Mouse (Mus musculus) thymus, adult 18-20 months (tissue): Measurements from ENCODE around the gene Ripor2.

Experiments used
- DNase-seq, 2 experiments: peaks; one replicate each; pipeline ENCODE4 v3.0.0; 2022; ENCODE audit warnings: mixed read lengths in 2 of 2

Gene Ripor2

GRCm38 (mm10) chr13:24584841-24585240 is 2.9 kb downstream of the Ripor2 start:
- DNase-seq: no peak

DNA sequence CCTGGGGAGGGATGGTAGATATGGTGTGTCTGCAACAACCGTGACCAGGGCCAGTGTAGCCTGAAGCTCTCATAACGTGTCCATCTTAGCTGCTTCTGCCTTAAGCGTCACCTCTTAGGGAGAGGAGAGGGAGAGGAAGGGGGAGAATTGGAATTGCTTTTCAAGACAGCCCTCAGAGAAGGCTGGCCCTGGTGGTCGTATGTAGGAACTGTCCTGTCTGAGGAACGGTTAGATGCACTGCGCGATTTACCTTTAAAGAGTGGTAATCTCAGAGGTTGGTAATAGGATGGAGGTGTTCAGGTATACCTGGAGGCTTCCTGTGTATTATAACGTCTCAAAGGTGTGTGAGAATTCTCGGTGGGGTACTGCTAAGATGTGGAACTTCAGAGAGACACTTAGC is 3.4 kb downstream of the Ripor2 start:
- no peak for DNase-seq

GRCm38 (mm10) chr13:24587192-24587895 is 5.4 kb downstream of the Ripor2 start:
- DNase-seq: no peak

DNA sequence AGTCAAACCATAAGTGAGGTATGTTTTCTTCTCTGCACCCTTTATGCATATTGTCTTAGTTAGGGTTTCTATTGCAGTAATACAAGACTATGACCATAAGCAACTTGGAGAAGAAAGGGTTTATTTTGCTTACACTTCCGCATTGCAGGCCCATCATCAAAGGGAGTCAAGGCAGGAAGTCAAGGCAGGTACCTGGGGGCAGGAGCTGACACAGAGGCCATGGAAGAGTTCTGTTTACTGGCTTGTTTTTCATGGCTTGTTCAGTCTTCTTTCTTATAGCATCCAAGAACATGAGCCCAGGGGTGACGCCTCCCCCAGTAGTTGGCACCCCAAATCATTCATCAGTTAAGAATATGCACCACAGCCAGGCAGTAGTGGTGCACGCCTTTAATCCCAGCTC is 6.6 kb downstream of the Ripor2 start:
- no peak for DNase-seq

GRCm38 (mm10) chr13:24591737-24592136 is 9.7 kb downstream of the Ripor2 start:
- DNase-seq: no peak

DNA sequence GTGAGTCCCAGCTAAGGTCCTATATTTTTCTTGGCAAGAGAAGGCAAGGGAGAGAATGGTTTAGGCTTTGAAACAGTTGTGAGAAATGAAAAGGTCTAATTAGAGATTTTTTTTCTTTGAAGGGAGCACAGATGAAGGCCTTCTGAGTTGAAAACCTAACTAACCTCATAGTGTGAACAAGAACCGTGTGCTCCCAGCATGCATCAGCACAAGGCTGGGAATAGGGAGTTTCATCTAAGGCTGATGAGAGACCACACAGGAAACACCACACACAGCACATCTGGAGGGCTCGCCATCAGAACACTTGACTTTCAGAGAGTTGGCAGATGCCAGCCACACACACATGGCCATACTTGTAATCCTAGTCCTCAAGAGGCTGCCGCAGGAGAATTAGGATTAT is 12.3 kb downstream of the Ripor2 start:
- DNase-seq: no peak

GRCm38 (mm10) chr13:24599631-24600041 is 17.6 kb downstream of the Ripor2 start:
- DNase-seq: peak; percentile 61 to 79

DNA sequence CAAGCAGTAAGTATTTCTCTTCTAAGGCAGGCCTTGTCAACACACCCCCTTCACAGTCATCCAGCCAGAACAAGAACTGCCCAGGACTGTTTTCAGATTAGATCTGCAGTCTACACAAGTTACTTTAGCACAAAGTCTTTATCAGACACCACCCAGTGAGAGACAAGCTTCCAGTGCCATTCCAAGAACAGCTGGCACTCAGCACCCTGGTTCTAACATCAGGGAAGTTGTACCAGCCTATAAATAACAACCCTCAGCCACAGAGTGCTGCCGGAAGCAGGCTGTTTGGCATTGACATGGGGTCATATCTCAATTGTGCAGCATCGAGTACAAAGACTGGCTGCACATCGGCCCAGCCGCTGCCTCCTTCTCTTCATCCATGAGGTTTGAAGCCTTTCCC is 21.0 kb downstream of the Ripor2 start:
- DNase-seq: peak in 1 of 2 experiments; percentile 63

DNA sequence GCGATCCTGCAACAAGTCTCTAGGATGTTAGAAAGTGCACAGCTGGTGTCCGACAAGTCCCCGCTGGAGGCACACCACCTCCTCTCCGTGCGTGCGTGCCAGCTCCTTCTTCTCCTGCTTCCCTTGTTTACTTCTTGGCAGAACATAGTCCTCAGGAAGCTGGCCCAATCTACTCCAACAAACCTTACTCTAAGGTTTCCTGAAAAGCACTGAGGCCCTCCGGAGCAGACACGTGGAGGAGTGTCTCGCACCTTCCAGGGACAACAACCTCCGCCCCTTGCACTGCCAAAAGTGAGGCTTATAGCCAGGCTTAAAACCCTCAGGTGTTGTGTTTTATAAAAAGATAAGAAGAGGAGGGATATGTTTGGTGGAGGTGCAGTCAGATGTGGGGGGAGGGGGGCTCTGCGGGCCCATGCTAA is 21.6 kb downstream of the Ripor2 start:
- no peak for DNase-seq

DNA sequence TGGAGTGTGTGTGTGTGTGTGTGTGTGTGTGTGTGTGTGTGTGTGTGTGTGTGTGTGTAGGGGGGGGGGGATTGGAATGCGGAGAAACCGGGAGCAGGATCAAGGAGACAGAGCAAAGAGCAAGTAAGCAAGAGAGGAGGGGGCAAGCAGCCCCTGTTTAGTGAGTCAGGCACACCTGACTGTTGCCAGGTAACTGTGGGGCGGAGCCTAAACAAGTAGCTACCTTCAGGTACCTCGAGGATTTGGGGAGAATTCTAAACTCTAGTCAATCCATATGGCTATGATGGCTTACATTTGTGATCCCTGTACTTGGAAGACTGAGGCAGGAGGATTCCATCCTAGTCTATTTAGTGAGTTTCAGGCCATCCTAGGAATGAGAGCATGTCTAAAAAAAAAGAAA is 22.1 kb downstream of the Ripor2 start:
- DNase-seq: no peak

DNA sequence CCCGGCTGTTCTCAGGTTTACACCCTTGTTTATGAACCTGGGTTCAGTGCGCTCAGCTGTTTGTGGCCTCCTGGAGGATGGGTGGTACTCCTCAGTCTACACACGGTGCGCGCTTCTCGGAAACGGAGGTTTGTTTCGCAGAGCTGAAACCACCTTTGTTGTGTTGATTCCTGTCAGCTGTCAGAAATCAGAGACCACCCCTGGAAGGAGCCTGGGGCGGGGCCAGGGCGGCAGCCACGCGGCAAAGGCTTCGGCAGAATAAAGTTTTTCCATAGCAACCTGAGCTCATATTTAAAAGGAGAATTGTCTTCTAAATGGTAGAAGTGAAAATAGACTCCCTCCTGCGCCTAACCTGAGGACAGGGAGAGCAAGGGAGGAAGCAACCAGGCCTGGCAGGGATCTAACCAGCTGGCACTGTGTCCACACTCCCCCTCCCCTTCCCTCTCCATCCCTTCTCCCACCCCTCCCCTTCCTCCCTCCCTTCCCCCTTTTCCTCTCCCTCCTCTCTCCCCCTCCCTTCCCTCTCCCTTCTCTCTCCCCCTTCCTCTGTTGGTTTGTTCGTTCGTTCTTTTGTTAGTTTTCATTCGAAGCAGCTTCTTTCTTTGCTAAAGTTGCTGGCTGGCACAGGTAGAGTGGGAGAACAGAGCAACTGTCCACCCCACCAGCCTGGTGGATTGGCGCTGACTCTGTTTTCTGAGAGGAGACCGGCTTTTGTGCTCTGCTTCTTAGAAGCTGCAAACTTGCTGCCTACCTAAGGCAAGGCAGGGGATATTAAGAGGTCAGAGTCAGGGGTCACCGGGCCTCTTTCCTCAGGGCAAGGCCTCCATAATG is 23.0 kb downstream of the Ripor2 start:
- peak; percentile 82 to 93 for DNase-seq

DNA sequence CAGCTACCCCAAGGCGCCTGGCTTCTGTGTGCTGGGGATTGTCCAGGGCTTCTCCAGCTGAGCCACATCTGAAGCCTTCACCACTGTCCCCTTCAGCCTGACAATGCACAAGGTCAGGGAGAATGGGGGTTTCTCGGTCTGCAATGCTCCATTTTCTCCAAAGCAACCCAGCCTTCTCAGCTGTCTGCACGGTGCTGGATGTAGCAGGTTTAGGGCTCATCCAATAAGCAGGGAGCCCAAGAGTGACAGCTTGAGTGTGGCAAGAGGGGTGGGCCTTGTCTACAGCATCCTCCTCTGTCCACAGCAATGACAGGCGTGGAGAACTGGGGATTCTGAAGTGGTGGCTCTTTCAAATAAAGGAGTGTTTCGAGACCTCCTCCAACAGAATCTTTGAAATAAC is 23.8 kb downstream of the Ripor2 start:
- no peak for DNase-seq

DNA sequence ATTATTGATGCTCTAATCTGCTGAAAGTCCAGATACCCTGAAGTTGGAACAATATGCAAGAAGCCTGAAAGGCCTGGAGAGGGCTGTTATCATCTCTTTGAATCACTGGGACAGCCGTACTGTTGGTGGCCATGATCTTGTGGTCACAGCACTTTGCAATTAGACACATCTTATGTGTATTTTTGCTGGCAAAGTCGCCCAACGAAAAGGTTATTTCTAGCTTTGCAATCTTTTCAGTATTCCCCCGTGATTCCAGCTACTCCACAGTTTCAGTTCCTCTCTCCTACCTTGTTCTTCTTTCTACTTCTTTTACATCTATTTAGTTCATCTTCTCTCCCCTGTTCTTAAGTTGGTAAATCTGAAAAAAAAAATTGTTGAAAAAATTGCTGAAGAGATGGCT is 26.0 kb downstream of the Ripor2 start:
- no peak for DNase-seq

DNA sequence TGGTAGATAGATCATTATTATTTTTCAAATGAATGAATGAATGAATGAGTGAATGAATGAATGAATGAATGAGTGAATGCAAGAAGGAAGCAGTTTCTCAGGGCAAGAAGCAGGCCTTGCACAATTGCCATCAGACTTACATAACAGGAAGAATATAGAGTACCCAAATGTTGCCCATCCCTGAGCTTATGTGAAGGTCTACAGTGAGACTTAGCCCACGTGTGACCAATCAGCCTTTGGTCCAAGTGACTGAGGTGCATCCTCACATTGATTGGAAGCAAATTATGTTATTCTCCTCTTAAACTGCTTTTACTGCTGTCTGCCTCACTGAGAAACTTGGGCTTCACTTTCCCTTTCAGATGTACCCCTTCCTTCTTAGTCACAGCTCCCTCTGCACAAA is 26.7 kb downstream of the Ripor2 start:
- DNase-seq: no peak

- no peak for DNase-seq
Measured at GRCm38 (mm10) chr13:24610883-24611282, 28.9 kb downstream of the Ripor2 start.

- no peak for DNase-seq
Measured at GRCm38 (mm10) chr13:24613031-24613430, 31.0 kb downstream of the Ripor2 start.

- peak in 1 of 2 experiments; percentile 39 for DNase-seq
Measured at GRCm38 (mm10) chr13:24613433-24613832, 31.4 kb downstream of the Ripor2 start.

DNA sequence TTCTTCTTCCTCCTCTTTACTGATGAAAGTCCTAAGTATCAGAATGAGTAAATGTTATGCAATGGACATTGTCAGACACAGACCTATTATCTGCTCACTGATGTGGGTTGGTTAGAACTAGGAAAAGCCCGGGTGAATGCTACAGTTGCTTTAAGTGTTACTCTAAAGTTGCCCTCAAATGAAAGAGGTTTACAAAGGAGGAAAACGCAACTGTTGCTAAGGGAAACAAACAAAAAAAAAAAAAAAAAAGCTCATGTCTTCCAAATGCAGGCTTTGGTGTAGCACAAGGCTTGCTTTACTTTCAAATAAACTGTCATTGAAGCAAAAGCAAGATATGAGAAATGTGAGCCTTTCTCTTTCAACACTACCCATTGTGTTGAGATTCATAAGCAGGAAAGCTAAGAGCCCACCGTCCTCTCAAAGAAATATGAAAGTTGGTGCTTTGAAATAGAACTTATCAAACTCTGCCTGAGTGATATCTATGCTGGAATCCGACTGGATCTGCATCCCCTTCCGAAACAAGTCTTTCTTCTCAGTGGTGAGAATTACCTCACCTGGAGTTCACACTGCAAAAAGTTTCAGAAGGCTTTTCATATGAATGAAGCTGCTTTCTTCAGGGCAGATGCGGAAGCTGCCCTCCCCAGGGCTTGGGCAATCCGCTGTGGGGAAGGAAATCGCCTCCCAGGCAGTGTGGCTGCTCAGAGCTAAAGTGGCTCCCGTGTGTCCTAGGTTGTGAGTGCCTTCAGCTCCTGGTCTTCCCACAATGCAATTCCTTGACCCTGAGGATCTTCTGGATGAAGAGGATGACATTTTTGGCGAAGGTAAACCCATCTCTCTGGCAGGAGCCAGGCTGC is 32.2 kb downstream of the Ripor2 start:
- DNase-seq: peak in 1 of 2 experiments; percentile 56

GRCm38 (mm10) chr13:24615921-24616565 is 34.1 kb downstream of the Ripor2 start:
- no peak for DNase-seq

DNA sequence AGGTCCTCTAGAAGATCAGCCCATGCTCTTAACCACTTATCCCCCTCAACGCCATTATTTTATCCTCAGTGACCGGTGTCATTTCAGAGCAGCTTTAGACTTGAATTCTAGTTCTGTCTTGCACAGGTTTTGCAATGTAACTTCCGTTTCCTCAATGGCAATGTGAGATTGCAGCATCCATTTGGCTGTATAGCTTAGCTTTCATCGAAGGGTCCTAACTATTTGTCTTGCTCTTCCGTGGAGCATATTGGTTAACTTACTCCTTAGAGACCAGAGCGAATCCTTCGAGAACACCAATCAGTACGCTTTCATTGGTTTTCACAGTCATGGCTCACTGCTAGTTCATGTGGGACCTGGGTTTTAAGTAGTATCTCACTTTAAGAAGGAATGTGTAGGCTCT is 34.7 kb downstream of the Ripor2 start:
- no peak for DNase-seq

GRCm38 (mm10) chr13:24617076-24617798 is 35.2 kb downstream of the Ripor2 start:
- no peak for DNase-seq

GRCm38 (mm10) chr13:24617799-24618130 is 35.8 kb downstream of the Ripor2 start:
- DNase-seq: peak in 1 of 2 experiments; percentile 48
